Mouse (Mus musculus) lung, embryonic 14.5 days (tissue): ENCODE results near the gene Procr. TPM values are rescaled to one million over a fixed set of nuclear protein-coding genes. Genes with fewer than 3 reads are reported as not detected.

ENCODE experiments used
- ATAC-seq: fragments of 200-750 bp; cut with Nextera tagmentation; 2 replicates; pipeline ENCODE4 v1.8.0; 2017; ENCODE audit warnings: mild to moderate bottlenecking, moderate TSS enrichment, moderate library complexity; ENCODE audit not compliant: insufficient read depth
- DNase-seq: peaks from one replicate; pipeline ENCODE4 v3.0.0-alpha.2; 2015
- H3K27ac ChIP-seq: fragments of 300-500 bp; sonication (generic); 2 replicates; pipeline ENCODE4 v1.5.1; 2014; ENCODE audit warnings: low read depth, mild to moderate bottlenecking, moderate library complexity
- H3K27me3 ChIP-seq: fragments of 300-500 bp; sonication (generic); 2 replicates; pipeline ENCODE4 v1.6.1; 2014; ENCODE audit warnings: low read length, control low read depth; ENCODE audit not compliant: insufficient read depth
- H3K36me3 ChIP-seq: fragments of 300-500 bp; sonication (generic); 2 replicates; pipeline ENCODE4 v1.6.1; 2014; ENCODE audit warnings: control low read depth; ENCODE audit not compliant: insufficient read depth
- H3K4me1 ChIP-seq: fragments of 300-500 bp; sonication (generic); 2 replicates; pipeline ENCODE4 v1.6.1; 2014; ENCODE audit warnings: antibody characterized with exemption, control low read depth; ENCODE audit not compliant: insufficient read depth
- H3K4me2 ChIP-seq: fragments of 300-500 bp; sonication (generic); 2 replicates; pipeline ENCODE4 v1.6.1; 2014; ENCODE audit warnings: mild to moderate bottlenecking
- H3K4me3 ChIP-seq: fragments of 300-500 bp; sonication (generic); 2 replicates; pipeline ENCODE4 v1.5.1; 2014; ENCODE audit warnings: low read depth, low read length
- H3K9ac ChIP-seq: fragments of 300-500 bp; sonication (generic); 2 replicates; pipeline ENCODE4 v1.6.1; 2014
- H3K9me3 ChIP-seq: fragments of 300-500 bp; sonication (generic); 2 replicates; pipeline ENCODE4 v1.6.1; 2016; ENCODE audit warnings: low read depth, low read length, control low read depth
- CTCF ChIP-seq: IDR thresholded peaks from 2 replicates; pipeline ENCODE4 v1.5.1; 2016; ENCODE audit warnings: antibody characterized with exemption, low read depth
- WGBS: fragments of 180-500 bp; shearing (Covaris S2); extraction: QIAGEN DNeasy Blood & Tissue Kit; methylation state at CpG from one replicate; pipeline ENCODE4 v1.1.7; 2014; 5-methylcytosine and 5-hydroxymethylcytosine counted together
- polyA plus RNA-seq: library from polyadenylated mRNA; unstranded; fragments of >200 nt; fragmentation: Nextera tagmentation; extraction: Ambion mirVana; gene quantifications from 2 replicates; pipeline ENCODE4 v1.2.1, GENCODE M21; 2014

Procr gene
- polyA plus RNA-seq, 1 experiment from 2014 or later, result 10.4 TPM

DNA sequence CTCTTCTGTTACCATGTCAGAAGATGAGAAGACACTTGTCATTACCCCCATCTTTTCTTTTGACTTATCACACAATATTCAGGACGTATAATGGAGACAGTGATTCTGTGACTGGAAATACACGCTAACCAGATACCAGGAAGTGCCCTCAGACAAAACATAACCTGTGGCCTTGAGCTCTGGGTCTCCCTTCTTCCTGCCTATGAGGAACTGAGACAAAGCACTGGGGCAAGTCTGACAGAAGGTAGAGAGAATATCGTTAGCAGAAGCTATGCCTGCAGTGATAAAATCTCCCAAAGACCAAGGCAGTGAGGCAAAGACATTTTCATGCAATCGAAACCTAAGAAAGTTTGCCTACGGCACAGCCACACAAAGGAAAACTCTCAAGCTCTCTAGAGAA, 30.3 kb upstream of the Procr start:
- 76% methylated on average over 5 of the region's 5 CpGs for WGBS
- no peaks in the 10 kb centered on the region for H3K27me3 ChIP-seq
- H3K9ac ChIP-seq, result no peak overlapping the region
- ATAC-seq, result no peak
- no peak overlapping the region for H3K27ac ChIP-seq
- H3K4me2 ChIP-seq, result no peak overlapping the region
- no peak for DNase-seq
- H3K4me3 ChIP-seq, result no peak overlapping the region
- no peaks in the 10 kb centered on the region for H3K4me1 ChIP-seq
- H3K9me3 ChIP-seq, result no peaks in the 10 kb centered on the region
- H3K36me3 ChIP-seq, result 0 out of 2 replicates have a peak, but pooled peaks cover 18% of the 10 kb centered on the region
- TF ChIP-seq CTCF, result no peak

DNA sequence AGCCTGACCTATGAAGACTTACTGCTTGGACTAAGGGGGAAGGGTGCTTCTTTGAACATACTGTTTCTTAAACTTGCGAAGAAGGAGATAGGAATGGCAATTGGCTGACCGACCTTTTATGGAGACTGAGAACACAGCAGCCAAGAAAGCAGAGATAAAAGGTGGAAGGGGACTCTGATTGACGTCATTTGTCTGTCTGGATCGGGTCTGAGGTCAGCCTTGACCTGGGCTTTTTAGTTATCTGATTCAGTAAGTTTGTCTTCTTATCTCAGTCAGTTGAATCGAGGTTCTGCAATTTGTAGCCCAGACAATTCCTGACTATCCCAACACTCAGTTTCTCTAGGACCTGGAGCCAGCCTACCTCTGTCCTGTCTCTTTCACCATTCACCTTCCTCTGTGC, 26.9 kb upstream of the Procr start:
- ATAC-seq, result no peak
- H3K27me3 ChIP-seq, result no peaks in the 10 kb centered on the region
- H3K36me3 ChIP-seq, result 0 out of 2 replicates have a peak, but pooled peaks cover 7% of the 10 kb centered on the region
- peaks cover 3% of the 10 kb centered on the region; the same call in 1 of the 2 replicates for H3K4me1 ChIP-seq
- no peaks in the 10 kb centered on the region for H3K9me3 ChIP-seq
- no peak for DNase-seq
- 54% methylated on average over 5 of the region's 5 CpGs for WGBS
- no peak overlapping the region for H3K4me3 ChIP-seq
- H3K27ac ChIP-seq, result no peak overlapping the region
- H3K4me2 ChIP-seq, result no peak overlapping the region
- TF ChIP-seq CTCF, result no peak
- H3K9ac ChIP-seq, result no peak overlapping the region

DNA sequence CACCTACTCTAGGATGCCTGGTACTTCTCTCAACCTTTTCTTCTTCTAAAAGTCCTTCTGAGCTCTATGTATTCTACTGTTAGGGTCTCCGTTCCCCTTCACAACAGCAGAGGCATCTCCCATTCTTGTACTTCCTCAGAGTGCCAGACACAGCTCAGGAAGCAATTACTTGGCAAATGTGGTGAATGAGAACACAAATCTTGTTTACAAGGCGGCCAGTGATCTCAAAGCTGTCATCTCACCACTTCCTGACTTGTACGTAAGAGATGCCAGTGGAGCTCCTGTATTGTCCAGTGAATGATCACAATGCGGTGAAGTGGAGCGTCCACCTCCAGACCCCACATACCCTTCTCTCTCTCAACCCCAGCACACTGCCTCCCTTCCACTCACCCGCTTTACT, 26.4 kb upstream of the Procr start:
- Histone ChIP-seq H3K9ac (no peak overlapping the region), H3K9me3 (no peaks in the 10 kb centered on the region), H3K4me2 (no peak overlapping the region), H3K27ac (no peak overlapping the region), H3K27me3 (no peaks in the 10 kb centered on the region), H3K36me3 (0 out of 2 replicates have a peak, but pooled peaks cover 7% of the 10 kb centered on the region), H3K4me3 (no peak overlapping the region), H3K4me1 (peaks cover 4% of the 10 kb centered on the region; the same call in 1 of the 2 replicates)
- WGBS, result 82% methylated on average over 6 of the region's 6 CpGs
- no peak for DNase-seq
- no peak for ATAC-seq
- no peak for TF ChIP-seq CTCF

DNA sequence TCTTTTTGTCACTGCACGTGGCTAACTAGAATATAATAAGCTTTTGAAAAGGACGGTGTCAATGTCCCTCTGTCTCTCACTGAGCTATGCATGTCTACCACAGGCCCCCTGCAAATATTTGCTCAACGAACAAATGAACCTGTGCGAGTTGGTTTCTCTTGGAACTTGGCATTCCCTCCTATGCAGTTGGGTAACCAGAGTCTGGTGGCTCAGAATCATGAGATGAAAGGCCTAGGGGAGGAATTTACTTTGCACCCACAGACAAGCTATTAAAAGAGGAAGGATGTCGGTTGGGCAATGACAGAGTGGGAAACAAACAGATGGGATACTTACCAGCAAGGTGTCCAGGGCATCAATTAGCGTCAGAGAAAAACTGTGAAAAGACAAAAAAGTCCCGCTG, 24.6 kb upstream of the Procr start:
- TF ChIP-seq CTCF, result no peak
- Histone ChIP-seq H3K9me3 (no peaks in the 10 kb centered on the region), H3K4me2 (no peak overlapping the region), H3K4me1 (peaks cover 7% of the 10 kb centered on the region; the same call in 1 of the 2 replicates), H3K36me3 (0 out of 2 replicates have a peak, but pooled peaks cover 4% of the 10 kb centered on the region), H3K4me3 (no peak overlapping the region), H3K27ac (no peak overlapping the region), H3K27me3 (no peaks in the 10 kb centered on the region), H3K9ac (no peak overlapping the region)
- 63% methylated on average over 7 of the region's 7 CpGs for WGBS
- DNase-seq, result no peak
- no peak for ATAC-seq

DNA sequence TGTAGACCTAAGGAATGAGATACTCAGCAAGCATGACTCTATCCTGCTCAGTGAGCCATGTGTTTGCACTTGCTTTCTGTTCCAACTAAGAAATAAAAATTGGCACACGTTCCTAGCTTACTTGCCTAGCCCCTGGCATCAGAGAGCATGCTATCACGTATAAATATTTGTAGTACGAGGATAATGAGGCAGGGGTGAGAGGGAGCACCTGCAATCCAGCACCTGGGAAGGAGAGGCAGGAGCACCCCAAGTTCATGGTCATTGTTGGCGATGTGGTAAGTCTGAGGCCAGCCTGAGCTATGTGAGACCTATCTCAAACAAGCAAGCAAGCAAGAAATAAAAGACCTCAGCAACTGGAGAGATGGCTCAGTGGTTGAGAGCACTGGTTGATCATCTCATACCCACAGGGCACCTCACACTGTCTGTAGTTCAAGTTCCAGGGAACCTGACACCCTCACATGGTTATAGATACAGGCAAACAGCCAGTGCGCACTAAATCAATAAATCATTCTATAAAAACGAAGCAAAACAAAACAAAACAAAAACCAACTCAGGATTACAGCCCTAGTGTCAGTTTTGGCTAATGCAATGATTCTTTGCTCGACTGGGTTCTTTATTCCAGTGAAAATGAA, 23.0 kb upstream of the Procr start:
- peak overlapping the region; percentile 95; the same call in 1 of the 2 replicates for H3K4me2 ChIP-seq
- whole genome bisulfite sequencing, result 60% methylated on average over 7 of the region's 7 CpGs
- H3K4me1 ChIP-seq, result peaks cover 7% of the 10 kb centered on the region; the same call in 1 of the 2 replicates
- no peak overlapping the region for H3K4me3 ChIP-seq
- TF ChIP-seq CTCF, result no peak
- H3K9ac ChIP-seq, result no peak overlapping the region
- ATAC-seq (no peak), DNase-seq (no peak)
- H3K27me3 ChIP-seq, result no peaks in the 10 kb centered on the region
- no peaks in the 10 kb centered on the region for H3K36me3 ChIP-seq
- no peaks in the 10 kb centered on the region for H3K9me3 ChIP-seq
- no peak overlapping the region for H3K27ac ChIP-seq

DNA sequence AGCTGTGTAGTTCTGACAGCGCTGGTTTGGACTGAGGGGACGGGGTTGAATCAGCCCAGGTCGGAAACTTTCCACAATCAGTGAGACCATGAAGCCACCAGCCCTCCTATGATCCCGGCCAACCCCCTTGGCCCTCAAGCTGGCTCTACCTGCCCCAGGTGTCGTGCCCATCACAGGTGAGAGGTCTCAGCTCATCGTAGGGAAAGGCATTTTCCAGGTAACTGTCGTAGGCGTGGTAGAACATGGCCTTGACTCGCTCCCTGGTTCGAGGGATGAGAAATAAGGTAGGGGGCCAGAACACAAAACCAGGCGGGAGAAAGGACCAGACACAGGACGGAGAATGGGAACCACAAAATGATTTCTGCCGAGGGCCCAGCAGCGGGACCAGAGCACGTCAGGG, 22.2 kb upstream of the Procr start:
- ATAC-seq (peak; percentile 13; the same call in 1 of the 2 replicates), DNase-seq (no peak)
- H3K36me3 ChIP-seq, result no peaks in the 10 kb centered on the region
- H3K4me1 ChIP-seq, result peaks cover 7% of the 10 kb centered on the region; the same call in 1 of the 2 replicates
- H3K27me3 ChIP-seq, result no peaks in the 10 kb centered on the region
- peak overlapping the region; percentile 95 for H3K4me2 ChIP-seq
- H3K27ac ChIP-seq, result no peak overlapping the region
- peak overlapping the region; percentile 89 for H3K4me3 ChIP-seq
- 2% methylated on average over 15 of the region's 15 CpGs for WGBS
- H3K9me3 ChIP-seq, result no peaks in the 10 kb centered on the region
- no peak for TF ChIP-seq CTCF
- H3K9ac ChIP-seq, result peak overlapping the region; percentile 71

DNA sequence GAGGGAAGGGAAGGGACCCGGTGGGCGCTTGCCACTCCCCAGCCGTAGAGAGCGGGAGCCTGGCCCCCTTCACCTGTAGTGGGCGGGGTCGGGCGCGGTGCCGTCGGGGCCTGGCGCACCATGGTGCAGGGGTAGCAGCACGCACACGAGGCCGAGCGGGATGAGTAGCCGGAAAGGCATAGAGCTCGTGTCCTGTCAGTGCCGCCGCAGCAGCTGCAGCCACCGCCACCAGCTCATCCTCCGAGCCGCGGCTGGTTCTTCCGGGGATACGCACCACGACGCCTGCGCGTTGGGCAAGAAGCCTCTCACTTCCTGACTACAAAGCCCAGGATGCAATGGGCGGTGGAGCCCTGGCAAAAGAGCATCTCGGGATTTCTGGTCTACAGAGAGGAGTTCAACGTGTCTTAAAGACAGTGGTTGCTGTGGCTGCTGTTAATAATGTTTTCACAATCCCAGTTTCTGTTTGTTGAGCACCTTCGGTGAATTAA, 21.7 kb upstream of the Procr start, which contains the start of gene Edem2:
Gene Edem2, minus strand, starts transcription at position 318 of the 488 bp plus-strand sequence.
- TF ChIP-seq CTCF, result no peak
- Histone ChIP-seq H3K27me3 (no peaks in the 10 kb centered on the region), H3K27ac (no peak within 1 kb of the TSS), H3K36me3 (no peaks in the 10 kb centered on the region), H3K4me1 (peaks cover 7% of the 10 kb centered on the region; the same call in 1 of the 2 replicates), H3K4me3 (peak within 1 kb of the TSS; percentile 89), H3K9me3 (no peaks in the 10 kb centered on the region), H3K9ac (peak within 1 kb of the TSS; percentile 71), H3K4me2 (peak within 1 kb of the TSS; percentile 95)
- peak; percentile 95 for ATAC-seq
- peak; percentile 96 for DNase-seq
- WGBS, result under 1% methylated on average over 33 of the region's 33 CpGs
